Mouse (Mus musculus) stomach, embryonic 14.5 days (tissue): Measurements from ENCODE around the gene Rab3gap2. TPM values are rescaled to one million over a fixed set of nuclear protein-coding genes. Genes with fewer than 3 reads are reported as not detected.
"Not testable (repeated sequence)": the region's sequence is repeated elsewhere in the genome, so short reads cannot be mapped to it uniquely, and the experiment has no call there.

Experiments used
- ATAC-seq: fragments of 200-750 bp; cut with Nextera tagmentation; 2 replicates; pipeline ENCODE4 v1.8.0; 2017; ENCODE audit warnings: low read depth, moderate TSS enrichment; ENCODE audit not compliant: insufficient number of reproducible peaks, insufficient read depth, low FRiP score
- H3K27ac ChIP-seq: fragments of 300-500 bp; sonication (generic); 2 replicates; pipeline ENCODE4 v1.5.1; 2014; ENCODE audit warnings: mild to moderate bottlenecking, low read length, moderate library complexity, mixed read lengths
- H3K27me3 ChIP-seq: fragments of 300-500 bp; sonication (generic); 2 replicates; pipeline ENCODE4 v1.6.1; 2014; ENCODE audit warnings: low read length, control low read depth, mixed read lengths; ENCODE audit not compliant: control insufficient read depth, insufficient read depth
- H3K36me3 ChIP-seq: fragments of 300-500 bp; sonication (generic); 2 replicates; pipeline ENCODE4 v1.6.1; 2014; ENCODE audit warnings: mild to moderate bottlenecking, control low read depth, low read length, moderate library complexity, mixed read lengths; ENCODE audit not compliant: control insufficient read depth, insufficient read depth
- H3K4me1 ChIP-seq: fragments of 300-500 bp; sonication (generic); 2 replicates; pipeline ENCODE4 v1.6.1; 2014; ENCODE audit warnings: low read length, control low read depth, mixed read lengths; ENCODE audit not compliant: control insufficient read depth, insufficient read depth
- H3K4me2 ChIP-seq: fragments of 300-500 bp; sonication (generic); replicated peaks from 2 replicates; pipeline ENCODE4 v1.6.1; 2014; ENCODE audit warnings: low read depth, low read length, control low read depth
- H3K4me3 ChIP-seq: fragments of 300-500 bp; sonication (generic); 2 replicates; pipeline ENCODE4 v1.5.1; 2014; ENCODE audit warnings: low read depth, low read length, control low read depth
- H3K9ac ChIP-seq: fragments of 300-500 bp; sonication (generic); replicated peaks from 2 replicates; pipeline ENCODE4 v1.6.1; 2014; ENCODE audit warnings: low read depth, mild to moderate bottlenecking, control low read depth, low read length, moderate library complexity, mixed read lengths
- H3K9me3 ChIP-seq: fragments of 300-500 bp; sonication (generic); 2 replicates; pipeline ENCODE4 v1.6.1; 2016; ENCODE audit warnings: low read depth, low read length, control low read depth; ENCODE audit not compliant: control insufficient read depth
- WGBS: fragments of 180-500 bp; shearing (Covaris S2); extraction: QIAGEN DNeasy Blood & Tissue Kit; methylation state at CpG from one replicate; pipeline ENCODE4 v1.1.7; 2014; 5-methylcytosine and 5-hydroxymethylcytosine counted together
- polyA plus RNA-seq: library from polyadenylated mRNA; unstranded; fragments of >200 nt; fragmentation: Nextera tagmentation; extraction: Ambion mirVana; gene quantifications from 2 replicates; pipeline ENCODE4 v1.2.1, GENCODE M21; 2014

Gene Rab3gap2
- polyA plus RNA-seq, 1 experiment from 2014 or later: 24.9 TPM

GRCm38 (mm10) chr1:185314546-185314945 is 110.6 kb downstream of the Rab3gap2 start:
- Histone ChIP-seq H3K9ac (no peak overlapping the region), H3K27ac (no peak overlapping the region), H3K36me3 (peaks cover 37% of the 10 kb centered on the region), H3K4me2 (no peak overlapping the region), H3K4me3 (no peak overlapping the region), H3K27me3 (no peaks in the 10 kb centered on the region), H3K4me1 (no peaks in the 10 kb centered on the region), H3K9me3 (no peaks in the 10 kb centered on the region)
- WGBS: 91% methylated on average over 4 of the region's 4 CpGs
- no peak for ATAC-seq

- H3K36me3 ChIP-seq: peaks cover 40% of the 10 kb centered on the region
- no peak overlapping the region for H3K4me3 ChIP-seq
- H3K9ac ChIP-seq: no peak overlapping the region
- no peaks in the 10 kb centered on the region for H3K27me3 ChIP-seq
- H3K27ac ChIP-seq: no peak overlapping the region
- no peaks in the 10 kb centered on the region for H3K4me1 ChIP-seq
- ATAC-seq: no peak
- no peaks in the 10 kb centered on the region for H3K9me3 ChIP-seq
- 85% methylated on average over 16 of the region's 16 CpGs for WGBS
- H3K4me2 ChIP-seq: no peak overlapping the region
Observed at GRCm38 (mm10) chr1:185315846-185316568, 112.1 kb downstream of the Rab3gap2 start.

GRCm38 (mm10) chr1:185327754-185328345 is 123.9 kb downstream of the Rab3gap2 start:
- H3K9me3 ChIP-seq, ATAC-seq, H3K4me1 ChIP-seq, H3K27ac ChIP-seq, H3K27me3 ChIP-seq: not testable (repeated sequence)
- Histone ChIP-seq H3K9ac (0 out of 2 replicates have a peak overlapping the region, but pooled peaks have one; percentile 94), H3K36me3 (peaks cover 36% of the 10 kb centered on the region), H3K4me3 (peak overlapping the region; percentile 89), H3K4me2 (peak overlapping the region; percentile 49)
- WGBS: 51% methylated on average over 3 of the region's 3 CpGs

- peak within 1 kb of the TSS; percentile 89 for H3K4me3 ChIP-seq
- no peaks in the 10 kb centered on the region for H3K9me3 ChIP-seq
- peaks cover 25% of the 10 kb centered on the region for H3K36me3 ChIP-seq
- H3K27me3 ChIP-seq: no peaks in the 10 kb centered on the region
- H3K4me1 ChIP-seq: peaks cover 7% of the 10 kb centered on the region; the same call in 1 of the 2 replicates
- peak within 1 kb of the TSS; percentile 49 for H3K4me2 ChIP-seq
- peak within 1 kb of the TSS; percentile 94 for H3K27ac ChIP-seq
- under 1% methylated on average over 76 of the region's 76 CpGs for WGBS
- ATAC-seq: peak; percentile 85
- H3K9ac ChIP-seq: peak within 1 kb of the TSS; percentile 94
Observed at GRCm38 (mm10) chr1:185328721-185329610, 125.0 kb downstream of the Rab3gap2 start, which contains the start of gene Iars2. TSS of gene Iars2 (minus strand) at chr1:185329396.

GRCm38 (mm10) chr1:185329851-185330250 is 125.9 kb downstream of the Rab3gap2 start:
- no peak overlapping the region for H3K9ac ChIP-seq
- H3K9me3 ChIP-seq: no peaks in the 10 kb centered on the region
- H3K4me1 ChIP-seq: peaks cover 7% of the 10 kb centered on the region; the same call in 1 of the 2 replicates
- no peak overlapping the region for H3K27ac ChIP-seq
- 93% methylated on average over 8 of the region's 8 CpGs for WGBS
- peaks cover 18% of the 10 kb centered on the region for H3K36me3 ChIP-seq
- no peak for ATAC-seq
- peak overlapping the region; percentile 49; the same call in 1 of the 2 replicates for H3K4me2 ChIP-seq
- no peaks in the 10 kb centered on the region for H3K27me3 ChIP-seq
- peak overlapping the region; percentile 89; the same call in 1 of the 2 replicates for H3K4me3 ChIP-seq

GRCm38 (mm10) chr1:185331364-185331763 is 127.4 kb downstream of the Rab3gap2 start:
- H3K4me1 ChIP-seq: peaks cover 7% of the 10 kb centered on the region; the same call in 1 of the 2 replicates
- H3K27ac ChIP-seq: no peak overlapping the region
- H3K4me2 ChIP-seq: peak overlapping the region; percentile 44
- H3K4me3 ChIP-seq: peak overlapping the region; percentile 71
- 50% methylated on average over 5 of the region's 5 CpGs for WGBS
- H3K36me3 ChIP-seq: peaks cover 6% of the 10 kb centered on the region
- no peak for ATAC-seq
- no peak overlapping the region for H3K9ac ChIP-seq
- H3K27me3 ChIP-seq: no peaks in the 10 kb centered on the region
- no peaks in the 10 kb centered on the region for H3K9me3 ChIP-seq

GRCm38 (mm10) chr1:185331983-185332430 is 128.1 kb downstream of the Rab3gap2 start, which contains the start of gene Bpnt1:
TSS of gene Bpnt1 (plus strand) at chr1:185332149.
- no peaks in the 10 kb centered on the region for H3K9me3 ChIP-seq
- H3K4me3 ChIP-seq: peak within 1 kb of the TSS; percentile 71
- WGBS: under 1% methylated on average over 32 of the region's 32 CpGs
- H3K27ac ChIP-seq: peak within 1 kb of the TSS; percentile 72; the same call in 1 of the 2 replicates
- no peaks in the 10 kb centered on the region for H3K27me3 ChIP-seq
- H3K4me1 ChIP-seq: peaks cover 7% of the 10 kb centered on the region; the same call in 1 of the 2 replicates
- H3K9ac ChIP-seq: peak within 1 kb of the TSS; percentile 66
- H3K4me2 ChIP-seq: peak within 1 kb of the TSS; percentile 44
- peak; percentile 83 for ATAC-seq
- H3K36me3 ChIP-seq: no peaks in the 10 kb centered on the region

- H3K36me3 ChIP-seq: no peaks in the 10 kb centered on the region
- H3K4me1 ChIP-seq: peaks cover 7% of the 10 kb centered on the region; the same call in 1 of the 2 replicates
- H3K27me3 ChIP-seq: no peaks in the 10 kb centered on the region
- 83% methylated on average over 5 of the region's 5 CpGs for WGBS
- H3K27ac ChIP-seq: no peak overlapping the region
- no peaks in the 10 kb centered on the region for H3K9me3 ChIP-seq
- no peak for ATAC-seq
- H3K9ac ChIP-seq: no peak overlapping the region
- H3K4me3 ChIP-seq: no peak overlapping the region
- H3K4me2 ChIP-seq: peak overlapping the region; percentile 44; the same call in 1 of the 2 replicates
Observed at GRCm38 (mm10) chr1:185333651-185334050, 129.7 kb downstream of the Rab3gap2 start.
